Mouse (Mus musculus): Measurements from ENCODE around the gene Serpina1b. TPM values are rescaled to one million over a fixed set of nuclear protein-coding genes. Genes with fewer than 3 reads are reported as not detected.
"Not testable (repeated sequence)": the region's sequence is repeated elsewhere in the genome, so short reads cannot be mapped to it uniquely, and the experiment has no call there.

Serpina1b gene
- 0.28 TPM in 1 of 2 replicates, not detected in the other for polyA plus RNA-seq (2014; fragmentation: Nextera tagmentation; extraction: Ambion mirVana)

GRCm38 (mm10) chr12:103830273-103830672 is at the start of gene Serpina1b:
TSS of gene Serpina1b (minus strand) at chr12:103830373.
- H3K9me3 ChIP-seq (ENCODE audit: control insufficient read depth, low read length); H3K27me3 ChIP-seq (ENCODE audit: control insufficient read depth, insufficient read depth, low read length); H3K36me3 ChIP-seq (ENCODE audit: control insufficient read depth, insufficient read depth, low read length); H3K9ac ChIP-seq (ENCODE audit: low read length); ATAC-seq (ENCODE audit: insufficient number of reproducible peaks, insufficient read depth, low FRiP score, low read depth); H3K4me1 ChIP-seq (ENCODE audit: control insufficient read depth in 2 of 2, insufficient read depth in 2 of 2, low read length in 2 of 2); H3K4me2 ChIP-seq (ENCODE audit: low read length); H3K4me3 ChIP-seq (ENCODE audit: control insufficient read depth in 1 of 2, insufficient read depth in 1 of 2, low read depth in 1 of 2, low read length in 2 of 2); H3K27ac ChIP-seq (replicated peaks in 1 of 2; ENCODE audit: control insufficient read depth in 1 of 2, insufficient read depth in 1 of 2, low read depth in 2 of 2, low read length in 2 of 2): not testable (repeated sequence)
- 69% methylated on average over 4 of the region's 4 CpGs for WGBS

DNA sequence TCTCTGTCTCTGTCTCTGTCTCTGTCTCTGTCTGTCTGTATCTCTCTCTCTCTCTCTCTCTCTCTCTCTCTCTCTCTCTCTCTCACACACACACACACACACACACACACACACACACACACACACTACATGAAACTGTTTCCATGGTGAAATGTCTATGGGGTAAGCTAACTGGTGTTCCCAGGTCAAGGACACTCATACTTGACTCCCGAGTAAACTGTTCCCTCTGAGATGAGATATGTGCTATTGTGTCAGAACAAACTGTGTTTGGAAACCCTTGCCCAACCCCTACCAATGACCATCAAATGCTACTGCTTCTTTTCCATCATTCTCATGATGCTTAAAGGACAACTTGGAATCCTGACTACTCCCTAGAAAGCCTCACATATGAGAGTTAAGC is 36.7 kb upstream of the Serpina1b start:
- H3K27ac ChIP-seq (replicated peaks in 1 of 2; ENCODE audit: control insufficient read depth in 1 of 2, insufficient read depth in 1 of 2, low read depth in 2 of 2, low read length in 2 of 2); H3K27me3 ChIP-seq (ENCODE audit: control insufficient read depth, insufficient read depth, low read length); H3K4me3 ChIP-seq (ENCODE audit: control insufficient read depth in 1 of 2, insufficient read depth in 1 of 2, low read depth in 1 of 2, low read length in 2 of 2); H3K9me3 ChIP-seq (ENCODE audit: control insufficient read depth, low read length); H3K36me3 ChIP-seq (ENCODE audit: control insufficient read depth, insufficient read depth, low read length); ATAC-seq (ENCODE audit: insufficient number of reproducible peaks, insufficient read depth, low FRiP score, low read depth); H3K9ac ChIP-seq (ENCODE audit: low read length); H3K4me1 ChIP-seq (ENCODE audit: control insufficient read depth in 2 of 2, insufficient read depth in 2 of 2, low read length in 2 of 2); H3K4me2 ChIP-seq (ENCODE audit: low read length): not testable (repeated sequence)
- 47% methylated on average over 1 of the region's 1 CpGs for WGBS

- H3K36me3 ChIP-seq (ENCODE audit: control insufficient read depth, insufficient read depth, low read length); H3K9me3 ChIP-seq (ENCODE audit: control insufficient read depth, low read length); H3K4me1 ChIP-seq (ENCODE audit: control insufficient read depth in 2 of 2, insufficient read depth in 2 of 2, low read length in 2 of 2); ATAC-seq (ENCODE audit: insufficient number of reproducible peaks, insufficient read depth, low FRiP score, low read depth); H3K4me3 ChIP-seq (ENCODE audit: control insufficient read depth in 1 of 2, insufficient read depth in 1 of 2, low read depth in 1 of 2, low read length in 2 of 2); H3K27me3 ChIP-seq (ENCODE audit: control insufficient read depth, insufficient read depth, low read length); H3K4me2 ChIP-seq (ENCODE audit: low read length); H3K9ac ChIP-seq (ENCODE audit: low read length); H3K27ac ChIP-seq (replicated peaks in 1 of 2; ENCODE audit: control insufficient read depth in 1 of 2, insufficient read depth in 1 of 2, low read depth in 2 of 2, low read length in 2 of 2): not testable (repeated sequence)
- WGBS: 71% methylated on average over 9 of the region's 9 CpGs
These were observed 33.2 kb upstream of the Serpina1b start, which contains the start of gene Serpina1a for GRCm38 (mm10) chr12:103863101-103863974. TSS of gene Serpina1a (minus strand) at chr12:103863562.

GRCm38 (mm10) chr12:103860976-103861375 is 30.8 kb upstream of the Serpina1b start:
- Histone ChIP-seq H3K36me3 (ENCODE audit: control insufficient read depth, insufficient read depth, low read length) (no peaks in the 10 kb centered on the region), H3K9me3 (ENCODE audit: control insufficient read depth, low read length) (no peaks in the 10 kb centered on the region), H3K4me1 (ENCODE audit: control insufficient read depth in 2 of 2, insufficient read depth in 2 of 2, low read length in 2 of 2) (no peaks in the 10 kb centered on the region), H3K27ac (replicated peaks in 1 of 2; ENCODE audit: control insufficient read depth in 1 of 2, insufficient read depth in 1 of 2, low read depth in 2 of 2, low read length in 2 of 2) (no peak overlapping the region), H3K9ac (ENCODE audit: low read length) (no peak overlapping the region), H3K4me3 (ENCODE audit: control insufficient read depth in 1 of 2, insufficient read depth in 1 of 2, low read depth in 1 of 2, low read length in 2 of 2) (no peak overlapping the region), H3K27me3 (ENCODE audit: control insufficient read depth, insufficient read depth, low read length) (no peaks in the 10 kb centered on the region), H3K4me2 (ENCODE audit: low read length) (no peak overlapping the region)
- 65% methylated on average over 3 of the region's 3 CpGs for WGBS
- ATAC-seq (ENCODE audit: insufficient number of reproducible peaks, insufficient read depth, low FRiP score, low read depth): no peak

DNA sequence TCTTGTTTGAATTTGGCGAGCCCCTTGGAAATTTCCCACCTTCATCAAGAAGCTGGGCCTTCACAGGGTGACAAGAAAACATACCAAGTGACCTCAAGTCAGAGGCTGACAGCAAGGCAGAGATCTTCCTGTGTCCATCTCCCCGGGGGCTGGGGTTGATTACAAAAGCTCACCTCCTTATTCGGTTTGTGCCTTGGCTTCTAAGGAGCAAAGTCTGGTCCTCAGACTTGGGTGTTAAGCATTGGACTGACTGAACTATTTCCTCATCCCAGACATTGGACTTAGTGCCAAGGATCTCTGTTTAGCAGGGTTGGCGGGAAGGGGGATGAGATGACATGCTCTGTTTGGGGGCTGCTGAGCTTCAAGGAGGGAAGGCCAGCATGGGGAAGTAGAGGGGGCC is 30.4 kb upstream of the Serpina1b start:
- not testable (repeated sequence) for H3K4me1 ChIP-seq (ENCODE audit: control insufficient read depth in 2 of 2, insufficient read depth in 2 of 2, low read length in 2 of 2); H3K27me3 ChIP-seq (ENCODE audit: control insufficient read depth, insufficient read depth, low read length); H3K36me3 ChIP-seq (ENCODE audit: control insufficient read depth, insufficient read depth, low read length); H3K9me3 ChIP-seq (ENCODE audit: control insufficient read depth, low read length); H3K9ac ChIP-seq (ENCODE audit: low read length); H3K4me2 ChIP-seq (ENCODE audit: low read length); ATAC-seq (ENCODE audit: insufficient number of reproducible peaks, insufficient read depth, low FRiP score, low read depth); H3K4me3 ChIP-seq (ENCODE audit: control insufficient read depth in 1 of 2, insufficient read depth in 1 of 2, low read depth in 1 of 2, low read length in 2 of 2); H3K27ac ChIP-seq (replicated peaks in 1 of 2; ENCODE audit: control insufficient read depth in 1 of 2, insufficient read depth in 1 of 2, low read depth in 2 of 2, low read length in 2 of 2)
- WGBS: 60% methylated on average over 3 of the region's 4 CpGs

DNA sequence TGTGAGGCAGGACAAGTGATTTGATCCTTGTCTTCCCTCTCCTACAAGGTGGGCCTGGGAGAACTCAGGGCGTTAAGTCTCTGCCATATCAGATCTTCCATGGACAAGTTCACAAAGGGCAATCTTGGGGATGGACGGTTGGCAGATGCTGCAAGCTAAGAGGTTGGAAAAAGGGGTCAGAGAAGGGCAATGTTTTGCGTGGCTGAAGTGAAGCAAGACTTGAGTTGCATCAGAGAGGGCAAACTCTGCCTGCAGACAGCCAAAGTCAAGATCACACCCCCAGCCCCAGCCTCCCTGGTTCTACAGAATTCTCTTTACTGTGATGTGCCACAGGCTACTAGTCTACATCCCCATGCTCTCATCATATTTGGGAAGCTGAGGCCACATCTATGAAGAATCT is 29.4 kb upstream of the Serpina1b start:
- H3K36me3 ChIP-seq (ENCODE audit: control insufficient read depth, insufficient read depth, low read length); H3K27ac ChIP-seq (replicated peaks in 1 of 2; ENCODE audit: control insufficient read depth in 1 of 2, insufficient read depth in 1 of 2, low read depth in 2 of 2, low read length in 2 of 2); H3K27me3 ChIP-seq (ENCODE audit: control insufficient read depth, insufficient read depth, low read length); H3K4me3 ChIP-seq (ENCODE audit: control insufficient read depth in 1 of 2, insufficient read depth in 1 of 2, low read depth in 1 of 2, low read length in 2 of 2); H3K9ac ChIP-seq (ENCODE audit: low read length); H3K4me1 ChIP-seq (ENCODE audit: control insufficient read depth in 2 of 2, insufficient read depth in 2 of 2, low read length in 2 of 2); ATAC-seq (ENCODE audit: insufficient number of reproducible peaks, insufficient read depth, low FRiP score, low read depth); H3K4me2 ChIP-seq (ENCODE audit: low read length); H3K9me3 ChIP-seq (ENCODE audit: control insufficient read depth, low read length): not testable (repeated sequence)
- WGBS: 50% methylated on average over 3 of the region's 3 CpGs

GRCm38 (mm10) chr12:103853032-103853431 is 22.9 kb upstream of the Serpina1b start:
- H3K4me1 ChIP-seq (ENCODE audit: control insufficient read depth in 2 of 2, insufficient read depth in 2 of 2, low read length in 2 of 2): not testable (repeated sequence)

More at GRCm38 (mm10) chr12:103853032-103853431, 22.9 kb upstream of the Serpina1b start:
- H3K4me3 ChIP-seq (ENCODE audit: control insufficient read depth in 1 of 2, insufficient read depth in 1 of 2, low read depth in 1 of 2, low read length in 2 of 2); ATAC-seq (ENCODE audit: insufficient number of reproducible peaks, insufficient read depth, low FRiP score, low read depth); H3K4me2 ChIP-seq (ENCODE audit: low read length); H3K36me3 ChIP-seq (ENCODE audit: control insufficient read depth, insufficient read depth, low read length); H3K9me3 ChIP-seq (ENCODE audit: control insufficient read depth, low read length); H3K27ac ChIP-seq (replicated peaks in 1 of 2; ENCODE audit: control insufficient read depth in 1 of 2, insufficient read depth in 1 of 2, low read depth in 2 of 2, low read length in 2 of 2); H3K27me3 ChIP-seq (ENCODE audit: control insufficient read depth, insufficient read depth, low read length); H3K9ac ChIP-seq (ENCODE audit: low read length): not testable (repeated sequence)
- 72% methylated on average over 2 of the region's 2 CpGs for WGBS

Data from heart, embryonic 14.5 days (tissue).